Mouse (Mus musculus) MEL (cell line): Measurements from ENCODE around the gene Nck1. TPM values are rescaled to one million over a fixed set of nuclear protein-coding genes. Genes with fewer than 3 reads are reported as not detected.

Source experiments
- DNase-seq: peaks from one replicate; pipeline ENCODE4 v3.0.0; 2011; ENCODE audit warnings: low read depth, low spot score
- H3K27ac ChIP-seq: 2 replicates; pipeline ENCODE4 v1.5.1; 2012; ENCODE audit warnings: low read depth, mild to moderate bottlenecking, control low read depth, low read length, moderate library complexity; ENCODE audit not compliant: control insufficient read depth
- H3K27me3 ChIP-seq, 2 experiments: fragments of 150-350 bp in 1 of 2; sonication (generic) in 1 of 2; 2 replicates each; pipeline ENCODE4 v1.6.1; 2012; ENCODE audit warnings: low read length in 2 of 2, mild to moderate bottlenecking in 2 of 2, improper control_type of control experiment in 1 of 2, moderate library complexity in 1 of 2; ENCODE audit not compliant: insufficient read depth in 2 of 2, control insufficient read depth in 1 of 2
- H3K36me3 ChIP-seq, 2 experiments: 2 replicates each; pipeline ENCODE4 v1.6.1; 2012 to 2014; ENCODE audit warnings: low read length in 2 of 2, improper control_type of control experiment in 1 of 2, inconsistent platforms in 1 of 2, mild to moderate bottlenecking in 1 of 2; ENCODE audit not compliant: insufficient read depth in 2 of 2, control insufficient read depth in 1 of 2
- H3K4me1 ChIP-seq, 2 experiments: fragments of 150-350 bp in 1 of 2; sonication (generic) in 1 of 2; 2 replicates each; pipeline ENCODE4 v1.6.1; 2012; ENCODE audit warnings: low read length in 2 of 2, improper control_type of control experiment in 1 of 2, mild to moderate bottlenecking in 1 of 2; ENCODE audit not compliant: insufficient read depth in 2 of 2, control insufficient read depth in 1 of 2
- H3K4me3 ChIP-seq, 2 experiments: fragments of 150-350 bp in 1 of 2; sonication (generic) in 1 of 2; 2 replicates each; pipeline ENCODE4 v1.5.1; 2012; ENCODE audit warnings: low read depth in 2 of 2, low read length in 2 of 2, mild to moderate bottlenecking in 2 of 2, moderate library complexity in 2 of 2, control low read depth in 1 of 2, improper control_type of control experiment in 1 of 2; ENCODE audit not compliant: control insufficient read depth in 1 of 2, insufficient read depth in 1 of 2
- H3K79me2 ChIP-seq: 2 replicates; pipeline ENCODE4 v1.6.1; 2012; ENCODE audit warnings: mild to moderate bottlenecking, low read length, moderate library complexity; ENCODE audit not compliant: control insufficient read depth, poor library complexity, insufficient read depth
- H3K9ac ChIP-seq: 2 replicates; pipeline ENCODE4 v1.6.1; 2012; ENCODE audit warnings: low read depth, mild to moderate bottlenecking, control low read depth, low read length, moderate library complexity; ENCODE audit not compliant: control insufficient read depth, poor library complexity, severe bottlenecking
- H3K9me3 ChIP-seq: fragments of 150-350 bp; sonication (generic); replicated peaks from 2 replicates; pipeline ENCODE4 v1.6.1; 2012; ENCODE audit warnings: mild to moderate bottlenecking, low read length, improper control_type of control experiment, moderate library complexity; ENCODE audit not compliant: insufficient read depth
- CHD1 ChIP-seq: IDR thresholded peaks from 2 replicates; pipeline ENCODE4 v1.6.1; 2012; ENCODE audit warnings: low read depth, mild to moderate bottlenecking, inconsistent platforms, low read length, improper control_type of control experiment
- GABPA ChIP-seq: IDR thresholded peaks from 2 replicates; pipeline ENCODE4 v1.6.1; 2012; ENCODE audit warnings: low read depth, mild to moderate bottlenecking, inconsistent platforms, low read length, improper control_type of control experiment, moderate library complexity
- GATA1 ChIP-seq: IDR thresholded peaks from 2 replicates; pipeline ENCODE4 v1.6.1; 2011; ENCODE audit warnings: low read depth, low read length, improper control_type of control experiment
- HCFC1 ChIP-seq: IDR thresholded peaks from 2 replicates; pipeline ENCODE4 v1.6.1; 2012; ENCODE audit warnings: low read depth, mild to moderate bottlenecking, inconsistent platforms, low read length, improper control_type of control experiment, moderate library complexity
- KAT2A ChIP-seq: conservative IDR thresholded peaks from 2 replicates; pipeline ENCODE4 v1.6.1; 2012; ENCODE audit warnings: low read depth, low read length, improper control_type of control experiment, inconsistent platforms
- MAZ ChIP-seq: IDR thresholded peaks from 2 replicates; pipeline ENCODE4 v1.6.1; 2012; ENCODE audit warnings: low read depth, mild to moderate bottlenecking, inconsistent platforms, low read length, improper control_type of control experiment
- MEF2A ChIP-seq: IDR thresholded peaks from 2 replicates; pipeline ENCODE4 v1.6.1; 2014; ENCODE audit warnings: low read depth, mild to moderate bottlenecking, inconsistent platforms, low read length, improper control_type of control experiment; ENCODE audit not compliant: poor library complexity, insufficient replicate concordance, severe bottlenecking; ENCODE audit errors: extremely low read depth
- MXI1 ChIP-seq: IDR thresholded peaks from 2 replicates; pipeline ENCODE4 v1.6.1; 2011; ENCODE audit warnings: mild to moderate bottlenecking, low read depth, low read length, improper control_type of control experiment
- POLR2A ChIP-seq, 2 experiments: IDR thresholded peaks; 2 replicates each; pipeline ENCODE4 v1.6.1; 2011 to 2012; ENCODE audit warnings: low read length in 2 of 2, mild to moderate bottlenecking in 2 of 2, control low read depth in 1 of 2, improper control_type of control experiment in 1 of 2, low read depth in 1 of 2, moderate library complexity in 1 of 2; ENCODE audit not compliant: control insufficient read depth in 1 of 2, insufficient read depth in 1 of 2, poor library complexity in 1 of 2
- POLR2AphosphoS2 ChIP-seq: IDR thresholded peaks from 2 replicates; pipeline ENCODE4 v1.6.1; 2011; ENCODE audit warnings: low read length, improper control_type of control experiment
- POLR2AphosphoS5 ChIP-seq: IDR thresholded peaks from 2 replicates; pipeline ENCODE4 v1.6.1; 2012; ENCODE audit warnings: low read depth, borderline replicate concordance, mild to moderate bottlenecking, inconsistent platforms, low read length, moderate library complexity, mixed read lengths
- TAL1 ChIP-seq: IDR thresholded peaks from 2 replicates; pipeline ENCODE4 v1.6.1; 2012; ENCODE audit warnings: mild to moderate bottlenecking, inconsistent platforms, low read length, moderate library complexity, mixed read lengths
- TBP ChIP-seq: IDR thresholded peaks from 2 replicates; pipeline ENCODE4 v1.8.0; 2011; ENCODE audit warnings: low read depth, low read length, improper control_type of control experiment
- TCF12 ChIP-seq: IDR thresholded peaks from 2 replicates; pipeline ENCODE4 v1.6.1; 2014; ENCODE audit warnings: low read depth, mild to moderate bottlenecking, inconsistent platforms, low read length, improper control_type of control experiment, moderate library complexity
- USF1 ChIP-seq: IDR thresholded peaks from 2 replicates; pipeline ENCODE4 v1.6.1; 2014; ENCODE audit warnings: low read depth, mild to moderate bottlenecking, inconsistent platforms, low read length, improper control_type of control experiment, moderate library complexity
- USF2 ChIP-seq, 2 experiments: IDR thresholded peaks; 2 replicates each; pipeline ENCODE4 v1.6.1; 2011 to 2012; ENCODE audit warnings: improper control_type of control experiment in 2 of 2, low read length in 2 of 2, borderline replicate concordance in 1 of 2, inconsistent platforms in 1 of 2, low read depth in 1 of 2, mild to moderate bottlenecking in 1 of 2; ENCODE audit not compliant: insufficient read depth in 1 of 2
- ZC3H11A ChIP-seq: IDR thresholded peaks from 2 replicates; pipeline ENCODE4 v1.6.1; 2012; ENCODE audit warnings: low read depth, mild to moderate bottlenecking, inconsistent platforms, low read length, improper control_type of control experiment
- ZKSCAN1 ChIP-seq: IDR thresholded peaks from 2 replicates; pipeline ENCODE4 v1.6.1; 2012; ENCODE audit warnings: low read depth, mild to moderate bottlenecking, inconsistent platforms, low read length, improper control_type of control experiment, moderate library complexity
- polyA plus RNA-seq, 2 experiments: library from polyadenylated mRNA; stranded (reverse) in 1 of 2; unstranded in 1 of 2; fragments of >175 nt in 1 of 2; fragments of >200 nt in 1 of 2; gene quantifications; 2 replicates each; pipeline versions ENCODE4 v1.2.1 to v1.2.4; 2012; ENCODE audit warnings: low replicate concordance in 2 of 2, low read depth in 1 of 2; ENCODE audit not compliant: insufficient read length in 2 of 2, insufficient read depth in 1 of 2, missing spikeins in 1 of 2
- total RNA-seq: library from RNA; depleted of rRNA; stranded (reverse); fragments of 300-350 nt; gene quantifications from 2 replicates; pipeline ENCODE4 v1.2.3, GENCODE M21; 2012

The Nck1 gene
- total and polyA plus RNA-seq, 3 experiments = 21.8 to 24.3 TPM; not detected in 1

- Histone ChIP-seq H3K4me3 (no peak overlapping the region), H3K79me2 (no peaks in the 10 kb centered on the region), H3K27me3 (no peaks in the 10 kb centered on the region), H3K27ac (no peak overlapping the region), H3K9ac (no peak overlapping the region), H3K4me1 (peaks cover 0 to 10% of the 10 kb centered on the region in 2 experiments; a peak in 3 of 4 replicates), H3K36me3 (peaks cover 0 to 3% of the 10 kb centered on the region in 2 experiments; a peak in 2 of 4 replicates), H3K9me3 (no peaks in the 10 kb centered on the region)
- no peak for DNase-seq
- TF ChIP-seq CHD1 (no peak), POLR2AphosphoS5 (no peak), GATA1 (no peak), GABPA (no peak), ZC3H11A (no peak), MAZ (no peak), HCFC1 (no peak), POLR2A (IDR thresholded peaks at IDR 0.05; ENCODE audit: control insufficient read depth in 1 of 2, insufficient read depth in 1 of 2, low read depth in 1 of 2, low read length in 2 of 2, poor library complexity in 1 of 2) (no peak)
Observed at GRCm38 (mm10) chr9:100560251-100560890, 14.4 kb upstream of the Nck1 start.

- H3K79me2 ChIP-seq = no peaks in the 10 kb centered on the region
- H3K27me3 ChIP-seq = no peaks in the 10 kb centered on the region
- no peak overlapping the region for H3K4me3 ChIP-seq
- no peaks in the 10 kb centered on the region for H3K9me3 ChIP-seq
- TF ChIP-seq MEF2A (no peak), TCF12 (no peak), ZC3H11A (no peak), MXI1 (no peak), TBP (no peak), KAT2A (no peak), USF1 (no peak), GATA1 (no peak), USF2 (IDR thresholded peaks at IDR 0.05; ENCODE audit: borderline replicate concordance in 1 of 2, insufficient read depth in 1 of 2, low read depth in 1 of 2, low read length in 2 of 2) (no peak), TAL1 (no peak), MAZ (no peak), POLR2AphosphoS2 (no peak), ZKSCAN1 (no peak), POLR2A (IDR thresholded peaks at IDR 0.05; ENCODE audit: control insufficient read depth in 1 of 2, insufficient read depth in 1 of 2, low read depth in 1 of 2, low read length in 2 of 2, poor library complexity in 1 of 2) (no peak)
- no peak overlapping the region for H3K9ac ChIP-seq
- no peak for DNase-seq
- peaks cover 0 to 3% of the 10 kb centered on the region in 2 experiments; a peak in 2 of 4 replicates for H3K36me3 ChIP-seq
- H3K27ac ChIP-seq = no peak overlapping the region
- H3K4me1 ChIP-seq = peaks cover 0 to 11% of the 10 kb centered on the region in 2 experiments; a peak in 3 of 4 replicates
Observed at GRCm38 (mm10) chr9:100558991-100559390, 13.1 kb upstream of the Nck1 start.
